Mouse (Mus musculus) lung, adult 18-20 months (tissue): ENCODE results near the gene Acvrl1.
"Not testable (repeated sequence)": the region's sequence is repeated elsewhere in the genome, so short reads cannot be mapped to it uniquely, and the experiment has no call there.

ENCODE experiments used
- DNase-seq, 2 experiments: peaks; one replicate each; pipeline ENCODE4 v3.0.0; 2022; ENCODE audit warnings: mixed read lengths in 2 of 2

Acvrl1 gene

DNA sequence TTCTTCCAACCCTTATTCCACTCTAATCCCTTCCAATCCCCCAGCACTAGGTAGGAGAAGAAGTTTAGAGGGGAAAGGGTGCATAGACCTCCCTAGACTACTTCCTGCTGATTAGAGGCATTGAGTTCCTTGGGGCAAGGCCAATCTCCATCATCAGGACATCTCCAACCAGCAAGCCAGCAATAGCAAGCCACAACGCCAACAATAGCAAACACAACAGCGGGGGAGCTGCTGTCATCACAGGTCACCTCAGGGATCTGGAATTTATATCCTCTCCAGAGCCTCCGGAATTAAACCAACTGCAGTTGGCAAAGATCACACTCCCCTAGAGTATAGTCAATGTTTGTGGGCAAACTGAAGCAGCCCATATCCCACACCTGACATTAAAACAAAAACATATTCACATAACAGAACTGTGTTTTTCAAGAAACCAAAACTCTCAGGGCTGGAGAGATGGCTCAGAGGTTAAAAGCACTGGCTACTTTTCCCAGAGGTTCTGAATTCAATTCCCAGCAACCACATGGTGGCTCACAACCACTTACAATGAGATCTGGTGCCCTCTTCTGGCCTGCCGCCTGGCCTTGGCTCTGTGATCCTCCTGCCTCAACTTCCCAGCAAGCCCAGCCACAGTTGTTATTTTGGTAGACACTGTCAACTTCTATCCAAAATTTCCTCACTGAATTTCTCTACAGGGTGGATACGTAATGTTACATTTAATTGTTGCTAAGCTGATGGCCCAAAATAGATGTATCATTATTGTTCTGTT is 20.2 kb upstream of the Acvrl1 start:
- DNase-seq, result no peak

DNA sequence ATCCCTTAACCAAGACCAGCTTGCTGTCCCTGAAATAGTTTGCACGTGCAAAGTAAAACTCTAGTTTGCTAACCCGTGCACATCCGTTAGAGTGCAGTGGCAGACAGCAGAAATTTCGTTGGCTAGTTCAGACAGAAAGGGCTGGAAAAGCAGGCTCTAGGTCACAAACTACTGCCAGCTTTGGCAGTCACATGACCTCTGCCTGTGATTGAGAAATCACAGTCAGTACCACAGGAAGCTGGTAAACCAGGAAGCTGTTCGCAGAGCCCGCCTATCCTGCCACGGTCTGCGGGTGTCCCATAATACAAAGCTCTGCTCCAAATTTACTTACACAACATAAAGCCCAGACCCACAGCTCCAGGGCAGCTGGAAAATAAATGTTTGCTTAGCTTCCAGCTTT is 15.1 kb upstream of the Acvrl1 start:
- DNase-seq, result peak; percentile 83 to 89

DNA sequence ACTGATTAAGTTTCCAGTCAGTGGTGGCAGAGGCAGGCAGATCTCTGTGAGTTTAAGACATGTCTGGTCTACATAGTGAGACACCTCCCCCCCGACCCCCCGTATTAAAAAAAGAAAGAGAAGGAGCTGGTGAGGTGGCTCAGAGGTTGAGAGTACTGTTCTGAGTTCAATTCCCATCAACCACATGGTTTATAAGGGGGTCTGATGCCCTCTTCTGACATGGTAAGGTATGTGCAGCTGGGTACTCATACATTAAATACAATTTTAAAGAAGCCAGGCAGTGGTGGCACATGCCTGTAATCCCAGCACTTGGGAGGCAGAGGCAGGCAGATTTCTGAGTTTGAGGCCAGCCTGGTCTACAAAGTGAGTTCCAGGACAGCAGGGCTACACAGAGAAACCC is 14.5 kb upstream of the Acvrl1 start:
- DNase-seq, result not testable (repeated sequence)

DNA sequence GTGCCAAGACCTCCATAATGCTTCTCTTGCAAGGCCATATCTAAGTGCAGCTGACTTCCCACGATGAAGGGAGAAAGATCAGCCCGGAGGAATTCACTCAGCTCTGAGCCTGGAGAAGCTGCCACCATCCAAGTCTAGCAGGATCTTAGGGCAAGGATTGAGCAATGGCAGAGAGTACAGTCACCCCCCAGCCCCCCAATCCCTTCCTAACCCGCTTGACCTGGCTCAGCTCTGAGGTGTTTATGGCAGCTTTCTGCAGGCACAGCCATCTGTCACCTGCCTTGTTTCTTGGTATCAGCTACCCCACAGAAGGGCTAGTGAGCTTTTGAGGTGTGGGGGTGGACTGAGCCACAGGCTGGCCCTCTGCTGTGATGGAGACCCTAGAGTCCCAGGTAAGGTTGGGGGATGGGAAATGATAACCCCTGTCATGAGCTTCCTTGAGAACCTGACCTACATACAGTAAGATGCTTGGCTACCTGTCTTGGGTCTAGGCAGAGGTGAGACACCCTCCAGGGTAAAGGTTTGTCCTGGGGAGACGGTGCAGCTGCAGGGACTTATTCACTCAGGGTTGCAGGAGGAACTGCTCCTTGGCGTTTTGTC is 12.7 kb upstream of the Acvrl1 start, which contains the start of gene Ankrd33:
TSS of gene Ankrd33 (plus strand) at position 245 of the 600 bp plus-strand sequence.
- DNase-seq, result no peak

DNA sequence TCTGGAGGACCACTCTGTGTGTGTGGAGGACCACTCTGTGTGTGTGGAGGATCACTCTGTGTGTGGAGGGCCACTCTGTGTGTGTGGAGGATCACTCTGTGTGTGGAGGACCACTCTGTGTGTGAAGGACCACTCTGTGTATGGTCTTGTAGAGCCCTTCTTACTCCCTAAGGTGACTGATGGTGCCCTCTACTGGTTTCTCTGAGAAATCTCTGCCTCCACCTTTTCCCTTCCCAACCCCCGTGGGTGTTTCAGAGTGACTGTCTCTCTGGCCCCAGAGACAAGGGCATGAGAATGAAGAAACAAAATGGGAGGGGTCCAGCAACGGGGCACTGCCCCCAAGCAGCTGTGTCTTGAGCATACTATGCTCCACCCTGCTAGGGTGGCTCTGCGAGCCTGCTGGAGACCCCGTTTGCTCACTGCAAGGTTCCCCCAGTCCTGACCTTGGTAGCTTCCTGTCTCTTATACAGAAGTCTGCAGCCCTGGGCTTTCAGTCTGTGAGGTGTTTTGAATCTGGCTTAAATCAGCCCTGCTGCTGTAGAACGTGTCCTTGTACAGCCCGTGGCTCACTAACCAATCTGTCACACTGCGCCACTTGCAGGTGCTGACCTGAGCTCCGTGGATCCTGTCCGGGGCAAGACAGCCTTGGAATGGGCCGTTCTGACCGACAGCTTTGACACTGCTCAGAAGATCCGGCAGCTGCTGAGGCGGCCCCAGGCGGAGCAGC is 9.8 kb upstream of the Acvrl1 start:
- DNase-seq, result no peak

DNA sequence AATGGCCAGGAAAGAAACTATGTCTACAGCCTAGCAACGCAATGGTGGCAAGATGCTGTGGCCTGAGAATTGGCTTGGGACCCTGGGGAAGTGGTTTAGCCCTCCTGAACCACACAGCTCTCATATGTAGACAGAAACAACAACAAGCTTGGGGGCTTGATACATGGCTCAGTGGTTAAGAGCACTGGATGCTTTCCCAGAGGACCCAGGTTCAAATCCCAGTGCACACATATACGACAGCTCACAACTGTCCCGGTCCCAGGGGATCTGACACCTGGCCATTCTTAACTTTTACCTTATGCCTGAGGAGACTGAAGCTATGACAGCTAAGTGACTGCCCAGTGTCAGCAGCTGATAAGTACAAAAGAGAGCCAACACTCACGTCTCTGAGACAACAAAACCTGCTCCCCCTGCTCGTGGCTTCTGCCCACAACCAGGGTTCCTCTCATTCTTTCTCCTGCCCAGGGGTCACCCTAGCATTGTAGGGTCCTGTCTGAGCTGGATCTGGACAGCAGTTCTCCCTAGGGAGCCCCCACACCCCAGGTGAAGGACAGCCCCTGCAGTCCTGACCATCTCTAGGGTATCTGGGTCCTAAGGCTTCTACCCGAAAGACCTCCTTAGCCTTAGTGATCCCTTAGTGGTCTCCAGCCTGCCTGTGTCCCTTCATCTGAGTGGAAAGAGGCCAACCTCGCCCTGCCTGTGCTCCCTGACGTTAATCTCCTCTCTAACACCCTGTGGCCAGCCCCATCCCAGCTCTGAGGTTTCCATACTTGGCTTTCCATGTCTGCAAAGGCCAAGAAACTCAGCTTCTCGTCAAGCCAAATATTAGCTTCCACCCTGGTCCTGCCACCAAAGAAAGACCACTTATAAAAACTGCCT is 6.7 kb upstream of the Acvrl1 start:
- no peak for DNase-seq

DNA sequence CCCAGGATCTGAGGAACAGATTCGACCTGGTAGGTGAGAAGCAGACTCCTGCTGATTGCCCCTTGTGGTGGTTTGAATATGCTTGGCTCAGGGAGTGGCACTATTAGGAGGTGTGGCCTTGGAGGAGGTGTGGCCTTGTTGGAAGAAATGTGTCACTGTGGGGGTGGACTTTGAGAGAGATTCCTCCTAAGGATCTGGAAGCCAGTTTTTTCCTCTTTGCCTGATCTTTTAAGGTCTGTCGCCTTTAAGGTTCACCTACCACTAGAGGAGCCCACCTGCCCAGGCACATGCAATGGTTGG is 6.1 kb upstream of the Acvrl1 start:
- peak; percentile 61 to 73 for DNase-seq

DNA sequence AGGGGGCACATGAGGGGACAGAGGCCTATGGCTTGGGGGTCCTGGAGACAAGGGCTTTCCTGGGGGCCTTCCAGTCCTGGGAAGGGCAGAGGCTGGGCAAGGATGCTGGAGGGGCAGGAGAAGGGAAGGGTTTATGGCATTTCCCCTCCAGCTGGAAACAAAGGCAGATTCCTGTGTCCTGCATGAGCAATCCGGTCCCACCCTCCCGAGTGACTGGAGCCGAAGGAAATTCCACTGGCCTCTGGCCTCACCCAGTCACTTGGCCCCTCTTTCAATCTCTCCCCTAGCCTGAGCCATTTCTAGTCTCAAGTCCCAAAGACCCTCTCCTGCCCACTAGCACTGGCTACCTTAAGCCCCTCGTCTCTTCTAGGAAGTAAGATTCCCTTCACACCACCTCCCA is 5.1 kb upstream of the Acvrl1 start:
- peak; percentile 72 to 77 for DNase-seq

DNA sequence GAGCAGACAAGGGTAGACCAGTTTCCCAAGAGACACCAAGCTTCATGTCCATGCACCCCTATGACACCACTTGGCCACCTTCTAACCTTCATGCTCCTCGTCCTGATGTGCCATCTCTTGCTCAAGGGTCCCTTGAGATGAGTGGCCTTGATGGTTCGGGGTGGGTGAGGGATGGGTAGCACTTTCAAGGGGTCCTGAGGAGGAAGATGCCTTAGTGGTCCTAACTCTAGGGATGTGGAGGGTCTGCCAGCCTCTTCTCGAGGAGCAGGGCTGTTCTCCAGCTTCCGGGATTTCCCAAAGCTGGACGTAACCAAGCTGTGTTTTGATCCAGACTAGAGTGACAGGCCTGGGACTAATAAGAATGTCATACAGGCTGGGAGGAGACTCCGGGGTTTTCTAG is 2.8 kb upstream of the Acvrl1 start:
- no peak for DNase-seq

DNA sequence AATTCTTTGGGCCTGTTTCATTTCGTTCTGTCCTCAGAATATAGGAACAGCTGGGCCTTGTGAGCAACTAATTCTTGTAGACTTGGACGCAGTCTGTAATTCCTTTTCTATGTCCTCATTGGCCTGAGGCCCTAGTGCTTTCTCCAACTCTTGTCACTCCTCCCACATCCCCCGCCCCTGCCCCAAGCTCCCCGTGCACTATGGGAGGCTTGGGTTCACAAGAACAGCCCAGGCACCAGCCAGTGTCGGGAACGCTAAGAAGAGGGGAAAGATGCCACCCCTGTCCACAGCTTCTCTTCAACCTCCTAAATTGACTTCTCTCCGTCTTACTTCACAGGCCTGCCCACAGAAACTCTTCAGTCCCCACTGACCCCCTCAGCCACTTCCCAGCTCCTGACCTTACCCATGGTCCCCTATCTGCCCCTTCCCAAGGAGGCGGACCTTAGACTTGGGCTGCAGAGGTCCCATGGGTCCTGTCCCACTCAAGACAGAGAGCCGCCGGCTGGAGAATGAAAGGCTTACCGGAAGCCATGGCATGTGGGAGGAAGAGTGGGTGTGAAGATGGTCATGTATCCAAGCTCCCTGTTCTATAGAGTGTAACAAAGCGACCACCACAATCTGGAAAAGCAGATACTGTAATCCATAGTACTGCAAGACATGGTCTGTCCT is 1.3 kb upstream of the Acvrl1 start:
- peak in 1 of 2 experiments; percentile 62 for DNase-seq

DNA sequence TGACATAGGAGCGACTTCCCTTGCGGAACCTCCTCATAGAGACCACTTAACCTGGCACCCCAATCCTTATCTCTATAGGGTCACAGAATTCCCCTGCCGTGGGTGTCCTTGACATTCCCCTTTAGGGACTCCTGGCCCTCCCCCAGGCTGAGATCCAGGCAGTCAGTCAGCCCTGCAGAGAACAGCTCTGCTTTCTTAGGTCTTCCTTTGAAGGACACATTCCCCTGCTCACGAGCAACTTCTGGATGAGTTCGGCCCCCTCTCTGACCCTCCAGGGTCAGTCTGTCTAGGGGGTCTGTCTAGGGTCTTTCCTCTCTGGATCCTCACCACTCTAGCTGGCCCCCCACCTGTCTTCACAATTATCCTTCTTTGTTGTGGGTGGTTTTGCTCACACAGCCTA is 1.1 kb downstream of the Acvrl1 start:
- no peak for DNase-seq

DNA sequence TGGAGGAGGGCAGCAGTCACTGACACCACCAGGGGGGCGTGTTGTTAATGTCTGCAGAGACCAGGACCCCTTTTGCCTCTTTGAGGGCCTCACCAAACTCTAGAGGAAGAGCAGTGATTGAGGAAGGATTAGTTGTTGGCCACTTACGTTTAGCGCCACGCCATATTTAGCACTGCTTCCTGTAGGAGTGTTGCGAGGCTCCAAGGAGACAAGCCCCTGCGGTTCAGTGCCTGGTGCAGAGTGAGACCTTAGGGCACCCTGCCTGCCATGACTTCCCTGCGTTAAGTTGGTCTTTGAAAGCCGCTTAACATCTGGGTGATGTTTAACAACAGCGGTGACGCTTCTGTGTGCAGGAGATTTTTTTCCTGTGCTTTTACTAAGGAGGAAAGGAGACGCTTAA is 3.2 kb downstream of the Acvrl1 start:
- DNase-seq, result no peak

DNA sequence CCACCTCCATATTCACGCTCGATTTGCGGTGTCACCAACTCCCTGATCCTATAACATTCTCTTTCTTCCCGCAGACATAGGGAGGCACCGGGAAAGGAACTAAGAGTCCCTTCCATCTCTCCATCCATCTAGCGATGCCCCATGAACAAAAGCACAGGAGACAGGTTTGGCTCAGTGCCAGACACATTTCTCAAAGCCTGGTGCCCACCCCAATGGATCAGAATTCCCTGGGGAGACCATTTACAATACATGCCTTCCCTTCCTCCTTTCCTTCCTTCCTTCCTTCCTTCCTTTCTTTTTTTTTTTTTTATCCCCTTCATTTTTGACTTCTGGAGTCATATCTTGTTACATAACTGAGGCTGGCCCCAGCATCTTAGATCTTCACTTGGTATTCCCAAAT is 3.7 kb downstream of the Acvrl1 start:
- DNase-seq, result no peak

DNA sequence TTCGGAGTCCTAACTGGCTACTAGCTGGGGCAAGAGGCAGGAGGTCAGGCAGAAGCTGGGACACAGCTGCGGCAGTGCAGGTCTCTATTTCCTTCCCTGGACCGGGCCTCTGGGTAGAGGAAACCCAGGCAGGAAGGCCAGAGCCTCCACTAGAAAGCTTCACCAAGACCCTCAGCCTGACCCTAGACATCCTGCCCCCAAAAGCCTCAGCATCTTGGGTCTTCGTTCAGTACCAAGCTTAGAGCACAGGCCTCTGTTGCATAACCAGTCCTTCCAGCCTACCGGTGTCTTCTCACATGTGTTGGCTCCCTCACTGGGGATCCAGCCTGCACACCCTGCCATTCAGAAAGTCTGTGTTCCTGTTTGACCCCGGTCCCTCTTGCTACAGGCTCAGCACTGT is 4.4 kb downstream of the Acvrl1 start:
- no peak for DNase-seq

DNA sequence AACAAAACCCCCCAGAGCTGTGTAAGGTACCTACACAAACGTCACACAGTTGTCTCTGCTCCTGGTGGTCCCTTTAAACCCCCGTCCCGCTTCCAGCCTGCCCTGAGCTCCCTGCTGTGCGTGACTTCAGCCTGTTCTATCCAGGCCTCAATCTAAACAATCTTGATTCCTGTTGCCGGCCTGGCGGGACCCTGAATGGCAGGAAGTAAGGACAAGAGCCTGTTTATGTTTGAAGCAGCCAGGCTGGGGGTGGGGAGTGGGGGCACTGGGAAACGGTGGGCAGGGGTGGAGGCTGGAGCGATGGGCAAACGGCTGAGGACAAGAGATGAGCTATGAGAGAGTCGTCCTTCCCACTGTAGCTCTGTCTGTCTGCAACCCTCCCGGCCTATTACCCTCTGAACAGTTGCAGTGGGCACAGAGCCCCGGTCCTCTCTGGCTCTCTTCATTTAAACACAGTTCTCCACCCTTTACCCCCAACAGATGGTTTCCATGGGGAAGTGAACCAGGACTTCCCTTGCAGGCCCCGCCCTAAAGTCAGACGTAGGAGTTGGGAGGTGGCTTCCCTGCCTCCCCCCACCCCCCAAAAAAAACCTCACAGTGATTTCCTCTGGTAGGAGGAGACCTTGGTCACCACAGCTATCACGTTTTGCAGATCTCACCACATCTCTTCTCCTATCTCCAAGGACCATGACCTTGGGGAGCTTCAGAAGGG is 5.8 kb downstream of the Acvrl1 start:
- DNase-seq, result peak; percentile 78 to 86

DNA sequence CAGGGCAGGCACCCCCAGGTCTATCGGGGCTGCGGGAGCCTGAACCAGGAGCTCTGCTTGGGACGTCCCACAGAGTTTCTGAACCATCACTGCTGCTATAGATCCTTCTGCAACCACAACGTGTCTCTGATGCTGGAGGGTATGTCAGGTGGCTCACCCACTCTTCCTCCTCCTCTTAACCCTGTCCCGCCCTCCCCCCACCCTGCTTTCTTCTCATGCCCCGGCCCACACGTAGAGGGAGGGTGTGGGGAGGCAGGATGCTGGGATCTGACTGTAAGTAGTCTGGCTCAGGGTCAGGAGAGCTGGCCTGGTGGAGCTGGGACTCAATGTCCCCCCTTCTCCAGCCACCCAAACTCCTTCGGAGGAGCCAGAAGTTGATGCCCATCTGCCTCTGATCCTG is 7.1 kb downstream of the Acvrl1 start:
- DNase-seq, result no peak

DNA sequence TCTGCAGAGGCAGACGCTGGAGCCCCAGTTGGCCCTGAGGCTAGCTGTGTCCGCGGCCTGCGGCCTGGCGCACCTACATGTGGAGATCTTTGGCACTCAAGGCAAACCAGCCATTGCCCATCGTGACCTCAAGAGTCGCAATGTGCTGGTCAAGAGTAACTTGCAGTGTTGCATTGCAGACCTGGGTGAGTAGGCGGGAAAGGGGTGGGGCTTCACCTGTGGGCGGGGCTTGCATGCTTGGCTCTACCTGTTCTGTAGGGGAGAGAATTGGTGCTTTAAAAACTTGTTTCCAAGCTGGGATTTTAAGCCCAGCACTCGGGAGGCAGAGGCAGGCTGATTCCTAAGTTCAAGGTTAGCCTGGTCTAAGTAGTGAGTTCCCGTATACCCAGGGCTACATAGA is 9.1 kb downstream of the Acvrl1 start:
- DNase-seq, result no peak

DNA sequence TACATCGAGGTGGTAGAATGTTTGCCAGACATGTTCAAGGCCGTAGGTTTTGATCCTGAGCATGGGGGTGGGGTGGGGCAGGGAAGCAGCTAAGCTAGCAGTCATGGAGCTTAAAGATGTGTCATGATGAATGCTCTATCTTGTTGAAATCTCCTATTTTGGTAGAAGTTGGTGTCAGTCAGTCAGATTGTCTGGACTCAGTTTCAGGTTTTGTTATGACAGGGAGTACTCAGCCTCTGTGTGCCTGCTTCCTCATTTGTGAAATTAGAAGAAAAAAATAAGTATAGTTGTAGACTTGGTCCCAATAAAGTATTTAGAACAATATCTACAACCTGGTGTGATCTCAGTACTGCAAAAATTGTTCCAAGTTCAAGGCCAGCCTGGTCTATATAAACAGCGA is 10.4 kb downstream of the Acvrl1 start:
- DNase-seq, result no peak

DNA sequence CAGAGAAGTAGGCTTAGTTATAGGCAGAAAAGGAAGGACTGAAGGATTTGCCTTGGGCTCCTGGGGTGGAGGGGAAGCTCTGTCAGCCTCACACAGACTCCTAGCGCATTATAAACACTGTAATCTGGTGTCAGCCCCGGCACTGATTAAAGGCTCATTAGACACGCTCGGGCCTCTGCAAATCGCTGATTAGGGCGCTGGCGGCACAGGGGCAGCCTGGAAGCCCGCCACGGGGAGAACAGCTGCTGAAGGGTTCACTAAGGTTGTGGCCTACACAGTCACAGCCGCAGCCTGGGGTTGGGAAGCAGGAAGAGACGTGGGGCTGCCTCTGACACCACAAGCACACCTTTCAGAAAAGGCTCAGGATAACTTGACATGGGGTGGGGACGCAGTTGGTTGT is 11.6 kb downstream of the Acvrl1 start:
- no peak for DNase-seq

DNA sequence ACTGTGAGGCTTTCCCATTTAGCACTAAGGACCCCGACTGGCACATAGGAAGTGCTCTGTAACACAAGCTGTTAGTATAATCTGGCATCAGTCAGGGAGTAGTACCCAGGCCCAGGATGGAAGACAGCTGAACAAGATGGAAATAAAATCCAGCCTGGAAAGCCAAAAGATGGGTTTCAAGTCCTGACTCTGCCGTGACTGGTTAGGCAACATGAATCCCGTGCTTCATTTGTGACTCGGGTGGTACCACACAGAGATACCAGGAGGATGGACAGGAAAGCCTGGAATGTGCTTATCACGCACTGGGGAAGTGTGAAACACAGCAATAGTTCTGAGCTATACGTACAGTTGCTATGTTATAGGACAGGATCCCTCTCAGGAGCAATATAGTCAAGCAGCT is 12.3 kb downstream of the Acvrl1 start:
- no peak for DNase-seq

DNA sequence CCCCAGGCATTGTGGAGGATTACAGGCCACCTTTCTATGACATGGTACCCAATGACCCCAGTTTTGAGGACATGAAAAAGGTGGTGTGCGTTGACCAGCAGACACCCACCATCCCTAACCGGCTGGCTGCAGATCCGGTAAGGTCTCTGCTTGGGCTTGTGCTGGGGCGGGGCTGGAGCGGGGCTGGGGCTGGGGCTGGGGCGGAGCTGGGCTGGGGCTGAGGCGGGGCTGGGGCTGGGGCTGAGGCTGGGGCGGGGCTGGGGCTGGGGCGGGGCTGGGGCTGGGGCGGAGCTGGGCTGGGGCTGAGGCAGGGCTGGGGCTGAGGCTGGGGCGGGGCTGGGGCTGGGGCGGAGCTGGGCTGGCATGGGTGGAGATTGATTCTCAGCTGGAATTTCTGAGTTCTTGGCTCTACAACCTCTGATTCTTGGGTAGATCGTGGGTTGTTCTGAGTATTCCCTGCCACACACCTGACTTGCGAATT is 12.8 kb downstream of the Acvrl1 start:
- DNase-seq, result peak; percentile 69 to 77

DNA sequence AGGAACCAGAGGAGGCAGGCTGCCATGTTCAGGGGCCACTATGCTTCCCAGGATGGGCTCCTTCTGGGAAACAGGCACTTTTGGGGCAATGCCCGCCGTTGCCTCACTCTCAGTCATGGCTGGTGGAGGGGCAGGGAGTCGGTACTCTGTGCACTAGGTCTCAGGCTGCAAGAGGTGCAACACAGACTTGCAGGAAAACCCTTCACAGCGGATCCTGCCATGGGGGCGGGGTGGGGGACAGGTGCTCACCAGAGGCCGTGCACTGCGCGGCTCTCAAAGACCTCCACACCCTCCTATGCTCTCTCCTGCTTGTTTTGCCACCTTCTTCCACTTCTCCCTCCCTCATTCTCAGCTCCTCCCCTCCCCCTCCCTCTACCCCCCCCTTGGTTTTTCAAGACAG is 14.3 kb downstream of the Acvrl1 start:
- no peak for DNase-seq
